Mouse (Mus musculus): Measurements from ENCODE around the gene Ccn5. TPM values are rescaled to one million over a fixed set of nuclear protein-coding genes. Genes with fewer than 3 reads are reported as not detected.

Ccn5 gene
- polyA plus RNA-seq, 1 experiment from 2014 or later, result 1.1 TPM

DNA sequence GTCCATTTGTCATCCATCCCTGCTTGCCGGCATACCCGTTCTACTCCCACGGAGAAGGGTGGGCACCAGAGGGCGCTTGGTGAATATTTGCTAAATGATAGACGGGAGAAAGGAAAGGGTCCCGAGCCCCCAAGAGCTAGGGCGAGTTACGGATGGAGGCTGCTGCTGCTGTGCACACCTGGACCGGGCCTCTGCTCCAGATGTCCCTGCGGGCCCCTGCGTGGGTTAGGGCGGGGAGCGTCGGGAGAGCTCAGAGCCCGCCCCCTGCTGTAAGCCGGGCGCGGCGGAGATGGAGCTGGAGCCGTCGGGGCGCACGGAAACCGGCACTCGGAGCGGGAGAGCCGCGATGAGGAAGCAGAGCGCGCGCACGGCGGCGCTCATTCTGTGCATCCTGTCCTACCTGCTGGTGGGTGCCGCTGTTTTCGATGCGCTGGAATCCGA lies 32.8 kb downstream of the Ccn5 start, which contains the start of gene Kcnk15:
Gene Kcnk15, plus strand, starts transcription at position 191 of the 441 bp plus-strand sequence.
- H3K36me3 ChIP-seq, result no peaks in the 10 kb centered on the region
- peaks cover 10% of the 10 kb centered on the region for H3K4me1 ChIP-seq
- no peaks in the 10 kb centered on the region for H3K9me3 ChIP-seq
- peak within 1 kb of the TSS; percentile 29 for H3K4me3 ChIP-seq
- peaks cover 90% of the 10 kb centered on the region for H3K27me3 ChIP-seq
- no peak for ATAC-seq (ENCODE audit: insufficient number of reproducible peaks, low FRiP score, low TSS enrichment, low read depth)
- H3K27ac ChIP-seq, result no peak within 1 kb of the TSS
- WGBS, result 1% methylated on average over 38 of the region's 38 CpGs
- no peak within 1 kb of the TSS for H3K9ac ChIP-seq
- peak within 1 kb of the TSS; percentile 34 for H3K4me2 ChIP-seq

DNA sequence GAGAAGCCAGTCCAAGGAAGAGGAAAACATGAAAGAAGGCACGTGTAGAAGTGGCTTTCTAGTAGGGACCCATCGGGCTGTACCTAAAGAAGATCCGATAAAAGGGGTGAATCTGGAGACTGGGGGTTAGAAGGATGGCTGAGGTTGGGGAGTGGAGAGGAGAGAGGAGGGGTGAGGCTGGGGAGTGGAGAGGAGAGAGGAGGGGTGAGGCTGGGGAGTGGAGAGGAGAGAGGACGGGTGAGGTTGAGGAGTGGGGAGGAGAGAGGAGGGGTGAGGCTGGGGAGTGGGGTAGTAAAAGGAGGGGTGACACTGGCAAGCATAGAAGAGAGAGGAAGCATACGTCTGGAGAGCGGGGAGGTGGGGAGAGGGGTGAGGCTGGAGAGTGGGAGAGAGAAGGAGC lies 36.6 kb downstream of the Ccn5 start:
- Histone ChIP-seq H3K27ac (no peak overlapping the region), H3K4me3 (no peak overlapping the region), H3K36me3 (no peaks in the 10 kb centered on the region), H3K27me3 (peaks cover 85% of the 10 kb centered on the region), H3K9me3 (no peaks in the 10 kb centered on the region), H3K4me1 (peaks cover 11% of the 10 kb centered on the region), H3K4me2 (no peak overlapping the region), H3K9ac (no peak overlapping the region)
- peak; percentile 59; the same call in 1 of the 2 replicates for ATAC-seq (ENCODE audit: insufficient number of reproducible peaks, low FRiP score, low TSS enrichment, low read depth)
- 71% methylated on average over 6 of the region's 6 CpGs for WGBS

DNA sequence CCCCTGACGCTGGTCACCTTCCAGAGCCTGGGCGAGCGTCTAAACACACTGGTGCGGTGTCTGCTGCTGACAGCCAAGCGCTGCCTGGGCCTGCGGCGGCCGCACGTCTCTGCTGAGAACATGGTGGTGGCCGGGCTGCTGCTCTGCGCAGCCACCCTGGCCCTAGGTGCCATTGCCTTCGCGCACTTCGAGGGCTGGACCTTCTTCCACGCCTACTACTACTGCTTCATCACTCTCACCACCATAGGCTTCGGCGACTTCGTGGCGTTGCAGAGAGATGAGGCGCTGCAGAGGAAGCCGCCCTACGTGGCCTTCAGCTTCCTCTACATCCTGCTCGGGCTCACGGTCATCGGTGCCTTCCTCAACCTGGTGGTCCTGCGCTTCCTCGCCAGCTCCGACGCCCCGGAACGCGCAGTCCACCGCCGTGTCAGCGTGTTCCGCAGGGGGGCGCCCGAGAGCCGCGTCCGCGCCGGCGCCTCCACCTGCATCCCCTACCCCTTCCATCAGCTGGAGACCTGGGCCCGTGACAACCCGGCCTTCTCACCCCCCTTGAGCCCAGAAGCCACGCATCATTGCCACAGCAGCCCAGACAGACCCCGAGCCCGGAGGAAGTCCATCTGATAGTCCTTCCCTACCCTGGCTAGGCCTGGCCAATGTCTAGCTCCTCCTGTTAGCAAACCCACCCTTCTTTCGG lies 37.7 kb downstream of the Ccn5 start:
- H3K4me1 ChIP-seq, result peaks cover 13% of the 10 kb centered on the region
- H3K9ac ChIP-seq, result no peak overlapping the region
- no peak for ATAC-seq (ENCODE audit: insufficient number of reproducible peaks, low FRiP score, low TSS enrichment, low read depth)
- no peaks in the 10 kb centered on the region for H3K9me3 ChIP-seq
- H3K36me3 ChIP-seq, result no peaks in the 10 kb centered on the region
- H3K4me3 ChIP-seq, result no peak overlapping the region
- peaks cover 85% of the 10 kb centered on the region for H3K27me3 ChIP-seq
- WGBS, result 12% methylated on average over 50 of the region's 50 CpGs
- no peak overlapping the region for H3K27ac ChIP-seq
- peak overlapping the region; percentile 25 for H3K4me2 ChIP-seq

DNA sequence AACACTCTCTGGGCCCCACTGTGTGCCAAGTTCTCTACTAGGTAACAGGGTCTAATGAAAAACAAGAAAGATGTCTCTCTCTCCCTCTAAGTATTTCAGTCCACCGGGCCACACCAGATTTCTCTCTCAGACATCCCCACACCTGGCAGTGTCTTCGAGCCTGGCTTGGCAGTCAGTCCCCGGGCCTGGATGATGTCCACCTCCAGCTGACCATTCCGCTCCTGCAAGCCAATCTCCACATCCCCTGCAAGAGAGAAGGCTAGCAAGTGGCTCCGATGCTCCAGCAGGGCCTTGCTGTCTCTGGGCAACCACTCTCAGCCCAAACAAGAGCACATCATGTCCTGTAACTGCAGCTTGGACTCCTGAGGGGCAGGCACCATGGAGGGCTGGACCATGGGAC lies 44.6 kb downstream of the Ccn5 start:
- Histone ChIP-seq H3K4me2 (no peak overlapping the region), H3K4me3 (no peak overlapping the region), H3K9ac (no peak overlapping the region), H3K27ac (no peak overlapping the region), H3K36me3 (no peaks in the 10 kb centered on the region), H3K4me1 (0 out of 2 replicates have a peak, but pooled peaks cover 2% of the 10 kb centered on the region), H3K27me3 (peaks cover 39% of the 10 kb centered on the region), H3K9me3 (no peaks in the 10 kb centered on the region)
- 85% methylated on average over 5 of the region's 5 CpGs for WGBS
- ATAC-seq (ENCODE audit: insufficient number of reproducible peaks, low FRiP score, low TSS enrichment, low read depth), result no peak

DNA sequence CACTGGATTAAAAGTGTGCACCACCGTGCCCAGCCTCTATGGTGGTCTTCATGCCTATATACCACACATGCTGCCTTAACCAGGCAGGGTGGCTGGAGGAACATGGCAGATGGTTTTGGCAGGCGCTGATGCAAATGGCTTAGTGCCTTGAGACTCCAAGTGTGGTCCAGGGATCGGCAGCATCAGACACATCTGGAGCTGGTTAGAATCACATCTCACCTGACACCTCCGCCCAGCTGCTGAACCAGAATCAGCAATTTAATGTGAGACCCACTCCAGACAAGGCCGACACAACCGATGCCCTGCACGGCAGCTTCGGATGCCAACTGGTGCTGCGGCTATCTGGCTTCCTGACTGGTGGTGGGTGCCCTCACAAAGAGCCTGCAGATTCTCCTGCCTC lies 45.4 kb downstream of the Ccn5 start:
- H3K4me2 ChIP-seq, result no peak overlapping the region
- H3K4me3 ChIP-seq, result no peak overlapping the region
- ATAC-seq (ENCODE audit: insufficient number of reproducible peaks, low FRiP score, low TSS enrichment, low read depth), result no peak
- no peak overlapping the region for H3K9ac ChIP-seq
- no peaks in the 10 kb centered on the region for H3K9me3 ChIP-seq
- 30% methylated on average over 9 of the region's 9 CpGs for WGBS
- H3K27ac ChIP-seq, result no peak overlapping the region
- H3K36me3 ChIP-seq, result no peaks in the 10 kb centered on the region
- peaks cover 36% of the 10 kb centered on the region for H3K27me3 ChIP-seq
- H3K4me1 ChIP-seq, result 0 out of 2 replicates have a peak, but pooled peaks cover 2% of the 10 kb centered on the region

DNA sequence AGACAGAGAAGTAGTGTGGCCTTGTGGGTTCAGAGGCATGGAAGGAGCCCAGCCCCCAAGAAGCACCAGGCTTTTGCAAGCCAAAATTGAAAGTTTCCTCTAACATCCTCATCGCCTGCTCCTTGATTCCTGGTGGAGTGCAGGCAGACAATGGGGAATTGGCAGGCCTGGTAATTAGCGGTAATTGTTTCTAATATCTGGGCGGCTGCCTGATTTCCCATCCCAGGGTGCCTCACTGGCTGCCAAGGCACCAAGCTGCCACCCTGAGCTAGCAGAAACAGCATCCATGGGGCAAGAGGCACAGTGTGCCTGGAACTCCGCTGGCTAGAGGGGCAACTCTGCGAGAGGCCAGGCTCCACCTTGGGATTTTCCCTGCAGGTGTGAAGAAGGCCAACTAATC lies 49.1 kb downstream of the Ccn5 start:
- Histone ChIP-seq H3K36me3 (no peaks in the 10 kb centered on the region), H3K27ac (no peak overlapping the region), H3K27me3 (peaks cover 20% of the 10 kb centered on the region), H3K4me3 (no peak overlapping the region), H3K9me3 (no peaks in the 10 kb centered on the region), H3K4me2 (no peak overlapping the region), H3K9ac (no peak overlapping the region), H3K4me1 (no peaks in the 10 kb centered on the region)
- ATAC-seq (ENCODE audit: insufficient number of reproducible peaks, low FRiP score, low TSS enrichment, low read depth), result no peak
- WGBS, result 52% methylated on average over 5 of the region's 5 CpGs

DNA sequence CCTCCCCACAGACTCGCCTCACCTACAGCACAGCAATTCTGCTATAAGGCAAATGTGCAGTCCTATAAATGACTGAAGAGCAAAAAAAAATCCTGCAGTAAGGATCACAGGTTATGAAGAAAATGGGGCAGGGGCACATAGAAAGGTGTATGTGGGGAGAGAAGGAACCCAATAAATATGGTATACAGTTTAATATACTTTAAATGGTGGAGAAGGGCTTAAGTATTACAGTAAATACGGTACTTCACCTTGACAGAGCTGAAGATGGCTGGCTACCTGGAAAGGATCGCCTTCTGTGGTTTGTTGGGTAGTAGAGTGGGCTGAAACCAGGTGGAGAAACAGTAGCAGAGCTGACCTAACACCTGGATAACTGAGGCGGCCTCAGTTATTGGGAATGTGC lies 50.6 kb downstream of the Ccn5 start:
- WGBS, result 80% methylated on average over 4 of the region's 4 CpGs
- H3K27ac ChIP-seq, result no peak overlapping the region
- H3K4me2 ChIP-seq, result no peak overlapping the region
- H3K27me3 ChIP-seq, result peaks cover 20% of the 10 kb centered on the region
- H3K9me3 ChIP-seq, result no peaks in the 10 kb centered on the region
- peaks cover 8% of the 10 kb centered on the region for H3K4me1 ChIP-seq
- no peak for ATAC-seq (ENCODE audit: insufficient number of reproducible peaks, low FRiP score, low TSS enrichment, low read depth)
- no peaks in the 10 kb centered on the region for H3K36me3 ChIP-seq
- no peak overlapping the region for H3K4me3 ChIP-seq
- H3K9ac ChIP-seq, result no peak overlapping the region

DNA sequence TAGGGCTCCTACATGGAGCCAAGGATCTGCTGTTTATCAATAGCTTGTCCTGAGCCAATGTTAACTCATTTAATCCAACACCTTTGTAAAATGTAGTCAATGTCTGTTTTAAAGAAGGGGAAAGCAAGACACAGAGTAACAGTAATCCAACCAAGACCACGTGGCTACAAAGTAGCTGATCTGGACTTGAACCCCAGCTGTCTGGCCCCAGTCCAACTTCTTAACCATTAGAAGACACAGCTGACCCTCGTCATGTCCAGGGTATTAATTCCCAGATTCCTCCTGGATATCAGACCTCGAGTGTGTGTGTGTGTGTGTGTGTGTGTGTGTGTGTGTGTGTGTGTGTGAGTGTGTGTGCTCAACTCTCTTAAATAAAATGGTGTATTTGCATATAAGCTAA lies 51.2 kb downstream of the Ccn5 start:
- Histone ChIP-seq H3K27me3 (peaks cover 17% of the 10 kb centered on the region), H3K4me2 (no peak overlapping the region), H3K4me3 (no peak overlapping the region), H3K9ac (no peak overlapping the region), H3K4me1 (peaks cover 9% of the 10 kb centered on the region), H3K27ac (no peak overlapping the region), H3K36me3 (no peaks in the 10 kb centered on the region), H3K9me3 (no peaks in the 10 kb centered on the region)
- 19% methylated on average over 3 of the region's 3 CpGs for WGBS
- ATAC-seq (ENCODE audit: insufficient number of reproducible peaks, low FRiP score, low TSS enrichment, low read depth), result no peak

DNA sequence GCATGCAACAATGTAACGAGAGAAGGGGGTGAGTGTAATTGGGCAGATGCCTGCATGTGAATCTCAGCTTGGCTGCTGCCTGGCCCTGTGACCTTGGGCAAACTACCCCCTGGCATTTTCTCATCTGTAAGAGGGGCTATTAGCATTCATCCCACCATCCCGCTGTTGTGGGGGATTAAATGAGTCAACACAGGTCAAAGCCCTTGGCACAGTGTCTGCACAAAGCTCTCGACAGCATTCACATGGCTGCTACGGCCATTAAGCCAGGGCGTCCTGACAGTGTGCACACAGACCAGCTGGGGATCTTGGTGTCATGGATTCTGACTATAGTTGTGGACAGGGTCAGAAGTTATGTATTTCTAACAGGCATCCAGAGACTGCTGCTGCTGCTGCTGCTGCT lies 54.2 kb downstream of the Ccn5 start:
- H3K9me3 ChIP-seq, result no peaks in the 10 kb centered on the region
- no peak overlapping the region for H3K27ac ChIP-seq
- no peak overlapping the region for H3K4me3 ChIP-seq
- 58% methylated on average over 5 of the region's 5 CpGs for WGBS
- H3K9ac ChIP-seq, result no peak overlapping the region
- H3K4me2 ChIP-seq, result no peak overlapping the region
- H3K36me3 ChIP-seq, result no peaks in the 10 kb centered on the region
- peaks cover 9% of the 10 kb centered on the region for H3K27me3 ChIP-seq
- ATAC-seq (ENCODE audit: insufficient number of reproducible peaks, low FRiP score, low TSS enrichment, low read depth), result no peak
- H3K4me1 ChIP-seq, result peaks cover 9% of the 10 kb centered on the region

DNA sequence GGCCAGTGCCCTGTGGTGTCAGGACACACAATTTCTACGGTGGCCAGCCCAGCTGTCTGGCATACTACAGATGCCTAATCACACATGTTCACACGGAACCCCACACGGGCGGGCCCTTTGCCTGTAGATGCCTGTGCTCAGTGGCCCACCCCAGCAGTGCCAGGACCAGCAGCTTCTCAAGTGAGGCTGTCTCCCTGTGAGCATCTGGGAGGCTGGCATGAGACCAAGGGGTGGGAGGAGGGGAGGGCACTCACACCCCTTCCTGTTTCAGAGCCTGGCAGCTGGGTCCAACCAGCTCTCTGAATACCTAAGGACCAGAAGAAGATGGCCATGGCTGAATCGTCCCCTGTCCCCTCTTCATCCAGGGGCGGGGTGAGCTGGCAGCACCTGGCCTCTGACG lies 54.8 kb downstream of the Ccn5 start:
- ATAC-seq (ENCODE audit: insufficient number of reproducible peaks, low FRiP score, low TSS enrichment, low read depth), result no peak

DNA sequence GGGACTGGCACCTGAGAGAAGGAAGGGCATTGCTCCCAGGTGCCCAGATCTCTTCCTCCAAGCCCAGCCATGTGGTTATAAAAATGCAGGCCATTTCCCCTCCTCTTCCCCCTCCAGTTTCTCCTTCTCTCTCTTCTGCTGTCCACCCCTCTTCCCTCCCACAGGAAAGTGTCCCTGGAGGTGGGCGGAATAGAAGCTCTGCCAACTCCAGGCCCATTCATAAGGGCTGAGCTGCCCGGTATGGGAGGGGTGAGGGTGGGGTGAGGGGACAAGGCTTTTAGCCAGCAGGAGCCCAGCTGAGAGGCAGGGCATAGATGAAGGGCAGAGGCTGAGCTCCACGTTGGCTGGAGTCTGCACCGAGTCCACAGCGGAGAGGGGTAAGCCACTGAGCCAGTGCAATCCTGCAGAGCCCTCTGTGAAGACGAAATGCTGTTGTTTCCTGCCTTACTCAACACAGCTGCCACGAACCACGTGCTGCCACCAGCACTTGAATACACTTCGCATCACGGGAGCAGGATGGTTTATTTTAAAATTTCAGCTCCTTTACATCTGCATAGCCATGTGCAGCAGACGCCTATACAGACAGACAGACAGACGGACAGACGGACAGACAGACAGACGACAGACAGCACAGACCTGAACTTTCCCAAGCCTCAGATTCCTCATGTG lies 56.3 kb downstream of the Ccn5 start:
- Histone ChIP-seq H3K4me3 (no peak overlapping the region), H3K27me3 (peaks cover 5% of the 10 kb centered on the region; the same call in 1 of the 2 replicates), H3K9ac (no peak overlapping the region), H3K4me2 (no peak overlapping the region), H3K4me1 (peaks cover 9% of the 10 kb centered on the region), H3K9me3 (no peaks in the 10 kb centered on the region), H3K27ac (no peak overlapping the region), H3K36me3 (no peaks in the 10 kb centered on the region)
- no peak for ATAC-seq (ENCODE audit: insufficient number of reproducible peaks, low FRiP score, low TSS enrichment, low read depth)
- WGBS, result 73% methylated on average over 14 of the region's 14 CpGs

More for the DNA sequence above, 54.8 kb downstream of the Ccn5 start:
- 55% methylated on average over 7 of the region's 7 CpGs for WGBS
- no peak overlapping the region for H3K9ac ChIP-seq
- H3K9me3 ChIP-seq, result no peaks in the 10 kb centered on the region
- no peaks in the 10 kb centered on the region for H3K36me3 ChIP-seq
- H3K4me2 ChIP-seq, result no peak overlapping the region
- H3K4me3 ChIP-seq, result no peak overlapping the region
- H3K27me3 ChIP-seq, result peaks cover 4% of the 10 kb centered on the region
- H3K27ac ChIP-seq, result no peak overlapping the region
- peaks cover 9% of the 10 kb centered on the region for H3K4me1 ChIP-seq

DNA sequence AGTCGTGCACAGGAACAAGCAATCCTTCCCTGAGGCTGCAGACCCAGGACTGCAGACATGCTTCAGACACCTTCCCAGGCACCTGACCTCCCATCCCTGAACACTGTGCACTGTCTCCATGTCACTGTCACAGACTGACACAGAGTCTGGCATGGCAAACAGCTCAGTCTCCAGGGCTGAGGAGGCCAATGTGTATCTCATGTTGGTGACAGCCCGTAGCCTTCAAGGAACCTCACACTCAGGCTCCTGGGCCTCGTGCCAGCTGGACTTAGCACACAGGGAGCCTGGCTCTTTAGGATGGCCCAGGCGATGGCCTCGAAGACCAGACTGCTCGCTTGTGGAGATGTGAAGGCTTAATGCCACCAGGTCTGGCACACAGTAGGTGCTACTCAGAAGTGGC lies 60.2 kb downstream of the Ccn5 start:
- no peak overlapping the region for H3K9ac ChIP-seq
- no peaks in the 10 kb centered on the region for H3K36me3 ChIP-seq
- H3K4me3 ChIP-seq, result no peak overlapping the region
- ATAC-seq (ENCODE audit: insufficient number of reproducible peaks, low FRiP score, low TSS enrichment, low read depth), result no peak
- H3K9me3 ChIP-seq, result no peaks in the 10 kb centered on the region
- 79% methylated on average over 6 of the region's 6 CpGs for WGBS
- 0 out of 2 replicates have a peak, but pooled peaks cover 3% of the 10 kb centered on the region for H3K4me1 ChIP-seq
- H3K27me3 ChIP-seq, result peaks cover 11% of the 10 kb centered on the region; the same call in 1 of the 2 replicates
- no peak overlapping the region for H3K27ac ChIP-seq
- no peak overlapping the region for H3K4me2 ChIP-seq

Data from limb, embryonic 15.5 days (tissue).